In the genomic region with DNA sequence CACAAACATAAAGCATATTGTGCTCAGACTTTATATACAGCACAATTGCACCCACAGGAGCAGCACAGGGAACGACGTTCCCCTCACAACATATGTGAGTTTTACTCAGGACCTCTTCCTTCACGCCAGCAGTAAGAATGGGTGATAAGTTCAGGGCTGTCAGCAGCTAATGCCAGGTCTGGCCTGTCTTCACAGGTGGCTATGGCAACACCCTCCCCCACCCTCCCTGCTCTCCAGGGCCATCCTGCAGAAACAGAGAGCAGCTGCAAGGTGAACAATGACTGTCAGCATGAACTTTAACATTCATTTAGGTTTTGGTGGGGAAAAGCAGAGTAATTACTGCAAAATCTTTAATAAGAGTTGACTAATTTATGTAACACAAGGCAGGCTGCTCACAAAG, we compare ENCODE assay signal across 33 mouse cellular contexts. TPM values are rescaled to one million over a fixed set of nuclear protein-coding genes. Genes with fewer than 3 reads are reported as not detected.
DNase-seq lines count a peak whose midpoint lies in the region; ATAC-seq and TF ChIP-seq lines count a peak whose summit lies in the region.
"Had no signal": no experiment of that assay in that cellular context is flagged by ENCODE, and none has a peak within 500 bp of the region (broad histone marks: within the 10 kb centered on the region; RNA-seq: fewer than 3 reads in every experiment).

No protein-coding gene starts in this region.

- H3K9ac ChIP-seq in limb, embryonic 11.5 days (ENCODE audit: low read length), result no peak overlapping the region
- H3K9ac ChIP-seq: hindbrain, embryonic 12.5 days; limb, embryonic 13.5 days; liver, embryonic 14.5 days; lung, embryonic 14.5 days; neural tube, embryonic 12.5 days had no signal

- no peak overlapping the region for H3K4me2 ChIP-seq in limb, embryonic 11.5 days (ENCODE audit: low read depth, severe bottlenecking)
- H3K4me2 ChIP-seq: heart, embryonic 11.5 days; hindbrain, embryonic 12.5 days; limb, embryonic 13.5 days; lung, embryonic 14.5 days; neural tube, embryonic 12.5 days had no signal

- no peak overlapping the region for H3K4me3 ChIP-seq in limb, embryonic 11.5 days (ENCODE audit: low read depth, low read length)
- H3K4me3 ChIP-seq in limb, embryonic 10.5 days, result no peak overlapping the region
- H3K4me3 ChIP-seq: erythroblast, embryonic 14.5 days; hindbrain, embryonic 12.5 days; limb, embryonic 13.5 days; neural tube, embryonic 12.5 days had no signal

- intact Hi-C loops in heart, postnatal 14 days (cut with DNase I), result no loop called here

- no peaks in the 10 kb centered on the region for H3K27me3 ChIP-seq in limb, embryonic 11.5 days (ENCODE audit: control insufficient read depth, insufficient read depth, low read length)
- H3K27me3 ChIP-seq in limb, embryonic 10.5 days (ENCODE audit: low read depth, poor library complexity, severe bottlenecking), result no peaks in the 10 kb centered on the region
- H3K27me3 ChIP-seq: CH12.LX; hindbrain, embryonic 12.5 days; limb, embryonic 13.5 days; neural tube, embryonic 12.5 days had no signal

- peaks cover 11% of the 10 kb centered on the region for H3K36me3 ChIP-seq in limb, embryonic 11.5 days (ENCODE audit: control insufficient read depth, insufficient read depth, low read length)
- H3K36me3 ChIP-seq in limb, embryonic 10.5 days, result peaks cover 71% of the 10 kb centered on the region

- H3K9me3 ChIP-seq in limb, embryonic 11.5 days (ENCODE audit: control insufficient read depth, low read length), result no peaks in the 10 kb centered on the region
- no peaks in the 10 kb centered on the region for H3K9me3 ChIP-seq in limb, embryonic 10.5 days (replicated peaks)
- H3K9me3 ChIP-seq: hindbrain, embryonic 12.5 days; limb, embryonic 13.5 days; neural tube, embryonic 12.5 days had no signal

- DNase-seq in adrenal gland, adult 2 months, result peak; percentile 14
- no peak for DNase-seq in adrenal gland, postnatal 25 days
- DNase-seq in heart, adult 11 months, result peak; percentile 63
- no peak for DNase-seq in heart, postnatal 14 days
- DNase-seq in limb, embryonic 11.5 days (ENCODE audit: low spot score), result peak; percentile 21
- no peak for DNase-seq in limb, embryonic 10.5 days (ENCODE audit: low spot score)
- DNase-seq in brain, embryonic 14.5 days (ENCODE audit: low read depth), result peak; percentile 19
- no peak for DNase-seq in frontal cortex, postnatal 14 days (ENCODE audit: low spot score in 2 of 2)
- DNase-seq: cerebellum, adult 11-12 months; cerebellum, adult 9-11 months; gastrocnemius, postnatal 10 days; heart, postnatal 36 days; kidney, adult 9 months; kidney, postnatal 14 days; layer of hippocampus, adult 9-11 months; lung, embryonic 14.5 days; lung, postnatal 14 days; right cerebral cortex, postnatal 4 days; thymus, adult 18-20 months; thymus, postnatal 25 days had no signal

- no peak for TF ChIP-seq CTCF in brain, embryonic 14.5 days (IDR thresholded peaks at IDR 0.05; ENCODE audit: borderline replicate concordance, extremely low read depth, insufficient read depth, insufficient read length)

- H3K27ac ChIP-seq in limb, embryonic 11.5 days (replicated peaks; ENCODE audit: low read depth, low read length), result no peak overlapping the region
- no peak overlapping the region for H3K27ac ChIP-seq in limb, embryonic 10.5 days
- H3K27ac ChIP-seq: hindbrain, embryonic 12.5 days; hindbrain, postnatal 0 days; limb, embryonic 13.5 days; liver, embryonic 14.5 days; neural tube, embryonic 12.5 days; stomach, postnatal 0 days had no signal

- no peaks in the 10 kb centered on the region; the same call in 1 of the 2 replicates for H3K4me1 ChIP-seq in limb, embryonic 11.5 days (ENCODE audit: control insufficient read depth, insufficient read depth, low read length)
- H3K4me1 ChIP-seq in limb, embryonic 10.5 days, result peaks cover 3% of the 10 kb centered on the region; the same call in 1 of the 2 replicates
- H3K4me1 ChIP-seq: neural tube, embryonic 12.5 days had no signal

- no peak for TF ChIP-seq POLR2A in brain, embryonic 14.5 days (IDR thresholded peaks at IDR 0.05; ENCODE audit: borderline replicate concordance, extremely low read depth, insufficient read depth, insufficient read length, poor library complexity, severe bottlenecking)

- WGBS in limb, embryonic 11.5 days, result 74% methylated on average over 3 of the region's 3 CpGs
- WGBS in limb, embryonic 10.5 days, result 75% methylated on average over 3 of the region's 3 CpGs

- no peak for ATAC-seq in limb, embryonic 11.5 days (ENCODE audit: insufficient number of reproducible peaks, low FRiP score, low TSS enrichment, low read depth)
- ATAC-seq: activated CD4-positive, CD25-positive, alpha-beta regulatory T cell, adult 4 months; forebrain, embryonic 16.5 days; hindbrain, postnatal 0 days; intestine, embryonic 16.5 days; midbrain, embryonic 16.5 days had no signal

RNA-seq across cellular contexts. Expression of gene Tex10, which starts 45.8 kb away (rescaled TPM):
- 10 to 100 TPM; 16.9 to 24.0 TPM for total RNA-seq in adrenal gland, adult 2 months (2021)
- polyA plus RNA-seq in adrenal gland, adult 2 months (2012; rRNA removed), result 2.3 and 2.6 TPM in 2 replicates
- total RNA-seq in adrenal gland, postnatal 25 days (2021), result 26.6 and 30.9 TPM in 2 replicates
- 10 to 100 TPM; 10.8 to 11.6 TPM for total RNA-seq in heart, postnatal 14 days (2021)
- 91.9 and 95.6 TPM in 2 replicates for polyA plus RNA-seq in limb, embryonic 11.5 days (2014; fragmentation: Nextera tagmentation; extraction: Ambion mirVana)
- 83.4 and 89.4 TPM in 2 replicates for polyA plus RNA-seq in limb, embryonic 10.5 days (2016; fragmentation: Nextera tagmentation; extraction: Ambion mirVana)
- polyA plus RNA-seq in brain, embryonic 14.5 days (2012; rRNA removed), result 28.7 and 36.8 TPM in 2 replicates

Comparison
In these comparisons a context has a peak if more than half of its experiments do, and no peak if none do; other contexts are left out.
1. DNase-seq: peak in adrenal gland, adult 2 months (single experiment), heart, adult 11 months (single experiment), limb, embryonic 11.5 days (single experiment) and brain, embryonic 14.5 days (single experiment); none in adrenal gland, postnatal 25 days (single experiment), heart, postnatal 14 days (0 of 2), limb, embryonic 10.5 days (single experiment) and frontal cortex, postnatal 14 days (0 of 2).